Mouse (Mus musculus) spleen, adult 2 months (tissue): ENCODE results near the gene Lyz2. TPM values are rescaled to one million over a fixed set of nuclear protein-coding genes. Genes with fewer than 3 reads are reported as not detected.
"Not testable (repeated sequence)": the region's sequence is repeated elsewhere in the genome, so short reads cannot be mapped to it uniquely, and the experiment has no call there.

Source experiments
- DNase-seq, 2 experiments: peaks; one replicate each; pipeline versions ENCODE4 v3.0.0 to v3.0.0-alpha.2; 2012 to 2021; ENCODE audit warnings: low spot score in 2 of 2, low read depth in 1 of 2
- H3K27ac ChIP-seq: fragments of 200-500 bp; 2 replicates; pipeline ENCODE4 v1.5.1; 2012; ENCODE audit warnings: low read length, inconsistent platforms; ENCODE audit not compliant: insufficient read depth
- H3K27me3 ChIP-seq: fragments of 200-500 bp; 2 replicates; pipeline ENCODE4 v1.6.1; 2012; ENCODE audit warnings: mild to moderate bottlenecking, moderate library complexity, low read length, inconsistent platforms; ENCODE audit not compliant: control insufficient read depth, insufficient read depth
- H3K36me3 ChIP-seq: fragments of 200-500 bp; 2 replicates; pipeline ENCODE4 v1.6.1; 2012; ENCODE audit warnings: mild to moderate bottlenecking, low read length, inconsistent platforms; ENCODE audit not compliant: control insufficient read depth, insufficient read depth
- H3K4me1 ChIP-seq: fragments of 200-500 bp; 2 replicates; pipeline ENCODE4 v1.6.1; 2011; ENCODE audit warnings: inconsistent platforms; ENCODE audit not compliant: control insufficient read depth, insufficient read depth, insufficient read length
- H3K4me3 ChIP-seq: fragments of 200-500 bp; 2 replicates; pipeline ENCODE4 v1.5.1; 2011; ENCODE audit warnings: mild to moderate bottlenecking, inconsistent platforms; ENCODE audit not compliant: insufficient read depth, insufficient read length; ENCODE audit errors: extremely low read depth
- CTCF ChIP-seq: fragments of 200-500 bp; IDR thresholded peaks from 2 replicates; pipeline ENCODE4 v1.5.1; 2011; ENCODE audit warnings: mild to moderate bottlenecking, inconsistent platforms; ENCODE audit not compliant: insufficient read depth, insufficient read length, insufficient replicate concordance; ENCODE audit errors: extremely low read depth
- POLR2A ChIP-seq: fragments of 200-500 bp; IDR thresholded peaks from 2 replicates; pipeline ENCODE4 v1.6.1; 2011; ENCODE audit warnings: low read depth, low read length, inconsistent platforms
- WGBS: fragments of 180-500 bp; shearing (Covaris S2); methylation state at CpG from one replicate; pipeline ENCODE4 v1.1.7; 2018; 5-methylcytosine and 5-hydroxymethylcytosine counted together
- polyA plus RNA-seq: library from polyadenylated mRNA; depleted of rRNA; stranded (reverse); fragments of >200 nt; gene quantifications from 2 replicates; pipeline ENCODE4 v1.2.3, GENCODE M21; 2012

The Lyz2 gene
- polyA plus RNA-seq, 1 experiment = 749 TPM

- 85% methylated on average over 10 of the region's 10 CpGs for WGBS
Observed at GRCm38 (mm10) chr10:117284578-117285520, 2.7 kb upstream of the Lyz2 start.

DNA sequence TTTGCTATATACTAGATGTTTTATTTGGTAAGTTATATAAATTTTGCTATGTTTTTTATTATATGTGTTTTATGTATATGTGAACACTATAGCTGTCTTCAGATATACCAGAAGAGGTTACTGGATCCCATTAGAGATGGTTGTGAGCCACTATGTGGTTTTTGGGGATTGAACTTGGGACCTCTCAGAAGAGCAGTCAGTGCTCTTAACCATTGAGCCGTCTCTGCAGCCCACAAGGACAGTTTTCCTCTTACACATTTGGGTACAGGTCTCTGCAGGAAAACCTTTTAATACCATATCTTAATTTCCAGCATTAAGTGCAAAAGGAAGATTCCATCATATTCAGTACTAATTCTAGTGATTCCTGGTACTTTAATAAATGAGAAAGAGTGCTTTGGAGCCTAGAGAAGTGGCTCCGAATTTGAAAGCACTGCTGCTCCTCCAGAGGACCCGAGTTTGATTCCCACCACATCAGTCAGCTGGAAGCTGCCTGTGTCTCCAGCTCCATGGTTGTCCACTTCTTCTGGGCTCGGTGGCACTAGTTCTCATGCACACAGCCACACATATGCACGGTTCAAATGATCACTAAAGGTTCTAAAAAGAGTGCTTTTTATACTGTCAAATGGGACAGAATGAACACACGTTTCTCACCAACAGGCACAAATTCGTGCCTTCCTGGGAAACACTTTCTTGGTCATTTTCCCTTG lies 1.9 kb upstream of the Lyz2 start:
- DNase-seq = no peak
- 86% methylated on average over 7 of the region's 7 CpGs for WGBS
- Histone ChIP-seq H3K4me1 (no peaks in the 10 kb centered on the region), H3K27ac (no peak overlapping the region; the same call in 1 of the 2 replicates), H3K36me3 (no peaks in the 10 kb centered on the region), H3K4me3 (no peak overlapping the region), H3K27me3 (no peaks in the 10 kb centered on the region)
- no peak for TF ChIP-seq POLR2A
- TF ChIP-seq CTCF = no peak

More at GRCm38 (mm10) chr10:117284578-117285520, 2.7 kb upstream of the Lyz2 start:
- no peaks in the 10 kb centered on the region for H3K36me3 ChIP-seq
- H3K27ac ChIP-seq = no peak overlapping the region; the same call in 1 of the 2 replicates
- H3K4me3 ChIP-seq = no peak overlapping the region
- no peaks in the 10 kb centered on the region for H3K27me3 ChIP-seq
- DNase-seq = no peak
- no peaks in the 10 kb centered on the region for H3K4me1 ChIP-seq
- TF ChIP-seq POLR2A (no peak), CTCF (no peak)

DNA sequence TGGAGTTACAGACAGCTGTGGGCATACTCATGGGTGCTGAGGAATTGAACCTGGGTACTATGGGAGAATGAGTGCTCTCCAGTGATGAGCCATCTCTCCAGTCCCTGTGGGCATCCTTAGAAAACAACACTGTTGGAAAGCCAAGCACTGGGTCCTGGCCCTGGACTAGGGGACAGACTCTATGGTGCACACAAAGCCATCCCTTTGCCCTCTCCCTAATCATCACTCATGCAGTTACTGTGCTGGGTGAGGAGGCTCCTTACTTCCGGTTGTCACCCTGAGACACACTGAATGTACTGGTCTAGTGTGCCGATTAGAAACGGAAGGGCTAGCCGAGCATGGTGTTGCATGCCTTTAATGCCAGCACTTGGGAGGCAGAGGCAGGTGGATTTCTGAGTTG lies 1.1 kb upstream of the Lyz2 start:
- H3K27ac ChIP-seq, H3K27me3 ChIP-seq, H3K4me3 ChIP-seq, H3K36me3 ChIP-seq, DNase-seq, H3K4me1 ChIP-seq: not testable (repeated sequence)
- WGBS = 83% methylated on average over 4 of the region's 4 CpGs

DNA sequence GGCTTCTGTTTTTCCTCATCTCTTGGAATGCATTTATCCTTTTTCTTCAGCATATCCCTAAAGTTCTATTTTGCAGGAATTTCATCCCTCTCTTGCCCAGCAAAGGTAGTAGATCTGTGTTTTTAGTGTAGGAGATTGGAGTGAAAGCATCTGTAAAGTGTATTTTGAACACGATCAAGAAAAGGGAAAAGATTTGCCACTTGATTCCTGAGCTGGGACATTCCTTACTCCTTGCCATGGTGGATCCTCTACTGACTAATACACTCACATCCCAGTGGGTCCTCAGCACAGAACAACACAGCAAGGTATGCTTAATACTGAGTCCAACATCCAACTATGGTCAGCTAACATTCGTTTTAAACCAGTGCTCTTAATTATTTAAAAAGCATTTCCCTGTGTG lies 430 bp upstream of the Lyz2 start:
- Histone ChIP-seq H3K4me1 (no peaks in the 10 kb centered on the region), H3K4me3 (no peak overlapping the region), H3K27me3 (no peaks in the 10 kb centered on the region), H3K27ac (no peak overlapping the region), H3K36me3 (no peaks in the 10 kb centered on the region)
- WGBS = 68% methylated on average over 2 of the region's 2 CpGs
- TF ChIP-seq CTCF = no peak
- no peak for TF ChIP-seq POLR2A
- DNase-seq = no peak

GRCm38 (mm10) chr10:117281381-117281920 lies 670 bp downstream of the Lyz2 start:
- WGBS = 62% methylated on average over 7 of the region's 7 CpGs
- Histone ChIP-seq H3K27ac (no peak overlapping the region), H3K27me3 (no peaks in the 10 kb centered on the region), H3K36me3 (no peaks in the 10 kb centered on the region), H3K4me1 (no peaks in the 10 kb centered on the region), H3K4me3 (no peak overlapping the region; the same call in 1 of the 2 replicates)
- TF ChIP-seq POLR2A (no peak), CTCF (no peak)
- no peak for DNase-seq

DNA sequence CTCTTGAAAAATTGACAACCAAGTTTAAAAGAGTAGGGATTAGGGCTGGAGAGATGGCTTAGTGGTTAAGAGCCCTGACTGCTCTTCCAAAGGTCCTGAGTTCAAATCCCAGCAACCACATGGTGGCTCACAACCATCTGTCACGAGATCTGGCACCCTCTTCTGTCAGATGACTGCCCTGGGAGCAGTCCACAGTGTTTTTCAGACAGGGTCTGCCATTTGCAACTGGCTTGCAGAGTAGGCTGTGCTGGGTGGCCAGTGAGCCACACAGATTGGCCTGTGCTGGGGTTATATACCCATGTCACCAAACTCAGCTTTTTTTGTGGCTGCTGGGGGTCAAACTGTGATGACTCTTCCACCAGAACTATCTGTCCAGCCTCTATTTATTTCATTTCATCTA lies 2.1 kb downstream of the Lyz2 start:
- H3K4me1 ChIP-seq = no peaks in the 10 kb centered on the region
- TF ChIP-seq POLR2A (no peak), CTCF (no peak)
- DNase-seq = peak in 1 of 2 experiments; percentile 12
- 70% methylated on average over 1 of the region's 1 CpGs for WGBS
- H3K4me3 ChIP-seq = no peak overlapping the region
- no peaks in the 10 kb centered on the region for H3K27me3 ChIP-seq
- H3K27ac ChIP-seq = no peak overlapping the region
- H3K36me3 ChIP-seq = no peaks in the 10 kb centered on the region

DNA sequence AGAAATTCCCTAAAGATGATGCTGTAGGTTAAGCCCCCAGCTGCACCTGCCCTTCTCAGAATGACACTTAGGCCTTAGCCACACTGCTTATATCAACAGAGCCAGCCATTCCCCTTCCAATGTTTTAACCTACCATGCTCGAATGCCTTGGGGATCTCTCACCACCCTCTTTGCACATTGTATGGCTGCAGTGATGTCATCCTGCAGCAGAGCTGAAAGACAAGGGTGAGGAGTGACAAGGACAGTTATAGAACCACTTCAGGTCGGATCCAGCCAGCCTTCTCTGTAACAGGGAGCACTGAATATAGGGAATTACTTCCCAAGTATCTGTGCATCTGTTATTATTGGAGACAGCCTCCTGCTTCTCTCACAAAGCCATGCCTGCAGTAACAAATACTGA lies 3.6 kb downstream of the Lyz2 start:
- 83% methylated on average over 2 of the region's 2 CpGs for WGBS
- H3K27ac ChIP-seq = not testable (repeated sequence)

GRCm38 (mm10) chr10:117277779-117278178 lies 4.3 kb downstream of the Lyz2 start:
- H3K36me3 ChIP-seq, DNase-seq, H3K4me3 ChIP-seq, H3K27ac ChIP-seq, H3K4me1 ChIP-seq, H3K27me3 ChIP-seq: not testable (repeated sequence)
- WGBS = 90% methylated on average over 9 of the region's 9 CpGs

More for the DNA sequence above, 3.6 kb downstream of the Lyz2 start:
- H3K36me3 ChIP-seq, H3K27me3 ChIP-seq, DNase-seq, H3K4me3 ChIP-seq, H3K4me1 ChIP-seq: not testable (repeated sequence)
